Mouse (Mus musculus): ENCODE measurements at regions not wholly inside any gene's neighbourhood (a gene's known extent, or its start where the extent isn't known, plus 50 kb on each side); places are given as distances from the start of the nearest gene placed in this dataset.

GRCm38 (mm10) chr13:46350075-46350747, 68.0 kb upstream of the Rbm24 start:
- intact Hi-C loops (cut with DNase I) = no loop called here
- DNase-seq (ENCODE audit: extremely low spot score in 1 of 2, low spot score in 2 of 2) = peak; percentile 63 to 78

- no peak for DNase-seq (ENCODE audit: extremely low spot score in 1 of 2, low spot score in 2 of 2)
- intact Hi-C loops (cut with DNase I) = no loop called here
Measured at GRCm38 (mm10) chr13:46355306-46355705, 62.9 kb upstream of the Rbm24 start.

- intact Hi-C loops (cut with DNase I) = no loop called here
- DNase-seq (ENCODE audit: extremely low spot score in 1 of 2, low spot score in 2 of 2) = no peak
Measured at GRCm38 (mm10) chr13:46355975-46356374, 62.3 kb upstream of the Rbm24 start.

- no peak for DNase-seq (ENCODE audit: extremely low spot score in 1 of 2, low spot score in 2 of 2)
- intact Hi-C loops (cut with DNase I) = no loop called here
Measured at GRCm38 (mm10) chr13:46357037-46357436, 61.2 kb upstream of the Rbm24 start.

DNA sequence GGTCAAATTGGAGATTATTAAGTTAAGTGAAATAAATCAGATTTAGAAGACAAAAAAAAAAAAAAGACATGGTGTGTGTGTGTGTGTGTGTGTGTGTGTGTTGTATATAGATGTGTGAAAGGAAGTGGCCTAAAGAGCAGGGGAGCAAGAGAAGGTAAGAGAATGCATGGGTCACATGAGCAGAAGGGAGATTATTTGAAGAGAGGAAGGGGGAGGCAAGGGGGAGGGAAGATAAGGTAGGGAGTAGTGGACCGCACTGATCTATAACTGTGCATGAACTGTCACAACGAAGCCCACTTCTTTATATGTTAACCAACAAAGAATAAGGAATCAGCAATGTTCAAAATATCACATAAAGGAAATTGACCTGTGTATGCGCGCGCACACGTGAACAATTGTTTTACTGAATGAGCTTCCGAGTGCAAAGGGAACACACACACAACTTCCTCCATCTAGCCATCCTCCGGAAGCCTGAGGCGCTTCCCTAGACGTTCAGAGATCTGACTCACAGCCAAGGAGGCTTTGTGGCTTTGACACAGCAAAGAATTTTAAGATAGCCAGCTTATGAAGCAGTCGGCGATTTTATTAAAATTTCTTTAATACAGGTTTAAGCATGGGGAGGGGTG, 57.6 kb upstream of the Rbm24 start:
- intact Hi-C loops (cut with DNase I) = loop anchor here (5.0 kb wide), 1 partner anchor 57 kb away; the partner anchor contains the start of gene Rbm24
- DNase-seq (ENCODE audit: extremely low spot score in 1 of 2, low spot score in 2 of 2) = no peak

- intact Hi-C loops (cut with DNase I) = loop anchor here (5.0 kb wide), 1 partner anchor 54 kb away; the partner anchor contains the start of gene Rbm24
- peak in 1 of 2 experiments; percentile 65 for DNase-seq (ENCODE audit: extremely low spot score in 1 of 2, low spot score in 2 of 2)
Measured at GRCm38 (mm10) chr13:46363456-46364201, 54.6 kb upstream of the Rbm24 start.

- intact Hi-C loops (cut with DNase I) = loop anchor here (5.0 kb wide), 1 partner anchor 53 kb away; the partner anchor contains the start of gene Rbm24
- DNase-seq (ENCODE audit: extremely low spot score in 1 of 2, low spot score in 2 of 2) = no peak
Measured at GRCm38 (mm10) chr13:46364202-46364912, 53.9 kb upstream of the Rbm24 start.

DNA sequence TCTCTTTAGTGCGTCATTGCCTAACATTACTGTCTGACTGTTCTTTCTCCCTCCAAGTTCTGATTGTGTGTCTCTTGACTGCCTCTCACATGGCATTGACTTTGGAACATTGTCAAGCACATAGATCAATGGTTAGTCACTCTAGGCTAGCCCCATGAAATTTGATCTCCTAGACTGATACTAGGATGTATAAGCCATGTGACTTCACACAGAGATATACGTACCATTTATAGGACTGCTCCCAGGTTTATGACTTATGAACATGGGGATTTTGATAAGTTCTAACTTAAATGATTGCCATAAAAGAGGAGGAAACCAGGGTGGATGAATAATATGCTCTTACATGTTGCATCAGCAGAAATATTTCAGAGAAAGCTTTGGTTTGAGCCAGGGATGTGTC, 52.9 kb upstream of the Rbm24 start:
- DNase-seq (ENCODE audit: extremely low spot score in 1 of 2, low spot score in 2 of 2) = no peak
- intact Hi-C loops (cut with DNase I) = no loop called here

All from left cerebral cortex, postnatal 10 days (tissue).